Mouse (Mus musculus): ENCODE measurements around the gene Ap1b1. TPM values are rescaled to one million over a fixed set of nuclear protein-coding genes. Genes with fewer than 3 reads are reported as not detected.

The Ap1b1 gene
- polyA plus RNA-seq, 1 experiment from 2014 or later, result 54.8 TPM

DNA sequence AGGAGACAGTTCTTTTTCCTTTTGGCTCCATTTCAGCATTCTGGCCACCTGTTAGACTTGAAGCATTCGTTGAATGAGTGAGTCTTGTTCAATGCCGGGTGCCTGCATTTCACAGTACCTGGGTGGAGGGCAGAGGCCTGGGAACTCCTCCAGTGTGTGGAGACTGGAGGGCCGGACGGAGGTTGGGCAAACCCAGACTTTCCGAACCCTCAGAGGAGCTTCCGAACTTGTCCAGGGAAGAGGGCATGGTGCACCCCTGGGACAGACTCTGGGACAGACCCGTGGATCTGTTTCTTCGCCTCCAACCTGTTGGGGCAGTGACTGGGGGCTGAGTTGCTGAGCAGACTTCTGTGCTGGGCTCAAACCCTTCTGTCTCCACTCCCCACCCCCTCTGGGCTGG lies 70.4 kb downstream of the Ap1b1 start:
- H3K27ac ChIP-seq, result no peak overlapping the region
- whole genome bisulfite sequencing, result 46% methylated on average over 8 of the region's 8 CpGs
- H3K9me3 ChIP-seq, result no peaks in the 10 kb centered on the region
- peaks cover 47% of the 10 kb centered on the region for H3K4me1 ChIP-seq
- no peak for ATAC-seq (ENCODE audit: insufficient number of reproducible peaks, insufficient read depth, low FRiP score, low TSS enrichment)
- no peaks in the 10 kb centered on the region; the same call in 1 of the 2 replicates for H3K36me3 ChIP-seq
- no peak overlapping the region for H3K9ac ChIP-seq
- peaks cover 70% of the 10 kb centered on the region for H3K27me3 ChIP-seq
- no peak overlapping the region for H3K4me2 ChIP-seq (replicated peaks)
- no peak overlapping the region for H3K4me3 ChIP-seq

DNA sequence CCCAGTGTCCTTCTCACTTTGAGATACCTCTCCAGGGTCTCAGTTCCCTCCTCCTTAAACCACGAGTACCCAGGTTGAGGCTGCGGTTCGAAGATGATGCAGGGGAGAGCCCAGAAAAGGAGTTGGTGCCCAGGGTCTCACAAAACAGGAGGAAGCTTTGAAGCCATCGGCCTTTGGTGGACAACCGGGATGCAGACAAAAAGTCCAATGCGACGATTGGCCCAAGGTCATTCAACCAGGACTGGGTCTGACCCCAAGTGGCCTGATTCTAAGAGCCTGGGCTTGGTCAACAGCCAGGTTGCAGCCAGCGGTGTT lies 70.9 kb downstream of the Ap1b1 start:
- no peak for ATAC-seq (ENCODE audit: insufficient number of reproducible peaks, insufficient read depth, low FRiP score, low TSS enrichment)
- Histone ChIP-seq H3K27ac (no peak overlapping the region), H3K36me3 (no peaks in the 10 kb centered on the region; the same call in 1 of the 2 replicates), H3K4me1 (peaks cover 52% of the 10 kb centered on the region), H3K9me3 (no peaks in the 10 kb centered on the region), H3K4me3 (peak overlapping the region; percentile 46), H3K4me2 (replicated peaks) (peak overlapping the region; percentile 88), H3K27me3 (peaks cover 74% of the 10 kb centered on the region), H3K9ac (peak overlapping the region; percentile 53; the same call in 1 of the 2 replicates)
- 16% methylated on average over 8 of the region's 8 CpGs for WGBS

DNA sequence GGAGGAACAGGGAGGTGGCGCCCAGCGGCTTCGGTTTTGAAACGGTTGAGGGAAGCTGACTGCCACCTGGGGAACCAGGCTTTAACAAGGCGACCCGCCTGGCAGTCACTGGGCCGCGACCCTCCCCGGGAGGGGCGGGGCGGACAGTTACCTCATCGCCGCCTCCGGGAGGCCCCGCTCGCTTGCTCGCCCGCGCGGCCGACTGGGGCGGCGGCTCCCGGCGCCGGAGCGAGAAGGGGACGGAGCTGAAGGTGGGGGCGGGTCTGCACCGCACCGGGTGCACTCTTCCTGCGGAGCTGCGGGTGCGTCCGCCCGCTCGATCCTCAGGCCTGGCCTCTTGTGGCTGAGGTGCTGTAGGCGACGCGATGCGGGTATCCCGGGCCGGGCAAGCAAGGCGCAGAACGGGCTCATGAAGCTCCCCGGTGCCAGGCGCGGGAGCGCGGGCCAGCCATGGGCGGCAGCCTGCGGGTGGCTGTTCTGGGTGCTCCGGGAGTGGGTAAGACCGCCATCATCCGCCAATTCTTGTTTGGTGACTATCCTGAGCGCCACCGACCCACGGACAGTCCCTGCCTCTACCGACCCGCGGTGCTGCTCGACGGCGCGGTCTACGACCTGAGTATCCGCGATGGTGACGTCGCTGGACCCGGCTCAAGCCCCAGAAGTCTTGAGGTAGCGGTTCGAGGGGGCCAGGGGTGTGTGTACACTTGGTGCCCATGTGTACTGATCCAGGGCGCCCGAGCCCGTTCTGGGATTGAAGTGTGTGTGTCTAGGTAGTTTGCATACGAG lies 71.4 kb downstream of the Ap1b1 start, which contains the start of gene Rasl10a:
Rasl10a (plus strand) TSS at position 273 of the 786 bp plus-strand sequence.
- Histone ChIP-seq H3K9me3 (no peaks in the 10 kb centered on the region), H3K27ac (no peak within 1 kb of the TSS), H3K4me2 (replicated peaks) (peak within 1 kb of the TSS; percentile 88), H3K9ac (peak within 1 kb of the TSS; percentile 53), H3K4me1 (peaks cover 57% of the 10 kb centered on the region), H3K36me3 (no peaks in the 10 kb centered on the region; the same call in 1 of the 2 replicates), H3K27me3 (peaks cover 80% of the 10 kb centered on the region), H3K4me3 (peak within 1 kb of the TSS; percentile 46)
- no peak for ATAC-seq (ENCODE audit: insufficient number of reproducible peaks, insufficient read depth, low FRiP score, low TSS enrichment)
- 2% methylated on average over 77 of the region's 77 CpGs for WGBS

DNA sequence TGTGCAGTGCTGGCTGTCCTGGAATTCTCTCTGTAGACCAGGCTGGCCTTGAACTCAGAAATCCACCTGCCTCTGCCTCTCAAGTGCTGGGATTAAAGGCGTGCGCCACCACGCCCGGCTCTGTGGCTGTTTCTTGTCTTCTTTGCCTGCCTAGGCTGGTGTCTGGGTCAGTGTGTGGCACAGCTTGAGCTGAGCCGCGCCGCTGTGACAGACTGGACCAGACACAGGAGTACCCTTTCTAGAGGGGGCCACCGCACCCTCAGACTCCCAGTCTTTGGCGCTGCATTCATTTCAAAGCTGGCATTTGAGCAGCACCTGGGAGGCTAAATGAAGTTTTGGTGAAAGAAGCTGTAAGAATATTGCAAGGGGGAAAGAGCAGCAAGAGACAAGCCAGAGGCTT lies 72.2 kb downstream of the Ap1b1 start:
- Histone ChIP-seq H3K4me3 (no peak overlapping the region), H3K27ac (no peak overlapping the region), H3K4me1 (peaks cover 63% of the 10 kb centered on the region), H3K9ac (no peak overlapping the region), H3K36me3 (no peaks in the 10 kb centered on the region; the same call in 1 of the 2 replicates), H3K4me2 (replicated peaks) (no peak overlapping the region), H3K27me3 (peaks cover 87% of the 10 kb centered on the region), H3K9me3 (no peaks in the 10 kb centered on the region)
- no peak for ATAC-seq (ENCODE audit: insufficient number of reproducible peaks, insufficient read depth, low FRiP score, low TSS enrichment)
- WGBS, result 27% methylated on average over 9 of the region's 9 CpGs

DNA sequence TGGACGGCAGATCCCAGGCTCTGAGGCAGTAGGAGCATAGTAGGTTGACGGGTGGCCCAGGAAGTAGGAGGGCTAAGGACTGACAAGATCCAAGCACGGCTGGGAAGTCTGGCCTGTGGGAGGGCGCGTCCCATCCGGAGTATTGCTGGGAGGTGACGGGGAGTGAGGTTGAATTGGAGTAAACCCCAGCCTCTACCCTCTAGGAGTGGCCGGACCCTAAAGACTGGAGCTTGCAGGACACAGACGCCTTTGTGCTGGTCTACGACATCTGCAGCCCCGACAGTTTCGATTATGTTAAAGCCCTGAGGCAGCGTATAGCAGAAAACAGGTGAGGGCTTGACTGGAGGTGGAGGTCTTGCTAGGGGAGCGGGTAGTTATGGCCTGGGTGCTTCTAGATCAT lies 72.6 kb downstream of the Ap1b1 start:
- no peak for ATAC-seq (ENCODE audit: insufficient number of reproducible peaks, insufficient read depth, low FRiP score, low TSS enrichment)
- no peaks in the 10 kb centered on the region for H3K9me3 ChIP-seq
- H3K4me1 ChIP-seq, result peaks cover 67% of the 10 kb centered on the region
- no peak overlapping the region for H3K9ac ChIP-seq
- H3K36me3 ChIP-seq, result no peaks in the 10 kb centered on the region; the same call in 1 of the 2 replicates
- 17% methylated on average over 14 of the region's 14 CpGs for WGBS
- peaks cover 91% of the 10 kb centered on the region for H3K27me3 ChIP-seq
- peak overlapping the region; percentile 8; the same call in 1 of the 2 replicates for H3K4me3 ChIP-seq
- no peak overlapping the region for H3K4me2 ChIP-seq (replicated peaks)
- H3K27ac ChIP-seq, result no peak overlapping the region

DNA sequence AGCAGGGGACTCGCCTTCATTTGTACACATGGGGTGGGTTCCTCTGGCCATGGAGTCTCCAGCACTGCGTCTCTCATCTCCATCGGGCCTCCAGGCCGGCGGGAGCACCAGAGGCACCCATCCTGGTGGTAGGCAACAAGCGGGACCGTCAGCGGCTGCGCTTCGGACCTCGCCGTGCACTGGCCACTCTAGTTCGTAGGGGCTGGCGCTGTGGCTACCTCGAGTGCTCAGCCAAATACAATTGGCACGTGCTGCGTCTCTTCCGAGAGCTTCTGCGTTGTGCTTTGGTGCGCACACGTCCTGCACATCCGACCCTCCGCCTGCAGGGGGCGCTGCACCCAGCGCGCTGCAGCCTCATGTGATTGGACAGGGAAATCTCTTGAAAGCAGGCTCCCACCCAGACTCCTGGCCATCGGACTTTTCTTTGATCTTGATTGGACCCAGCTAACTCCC lies 73.1 kb downstream of the Ap1b1 start:
- H3K27ac ChIP-seq, result no peak overlapping the region
- H3K9ac ChIP-seq, result no peak overlapping the region
- peaks cover 96% of the 10 kb centered on the region for H3K27me3 ChIP-seq
- H3K4me3 ChIP-seq, result peak overlapping the region; percentile 8; the same call in 1 of the 2 replicates
- ATAC-seq (ENCODE audit: insufficient number of reproducible peaks, insufficient read depth, low FRiP score, low TSS enrichment), result no peak
- H3K9me3 ChIP-seq, result no peaks in the 10 kb centered on the region
- H3K4me2 ChIP-seq (replicated peaks), result no peak overlapping the region
- peaks cover 72% of the 10 kb centered on the region for H3K4me1 ChIP-seq
- 8% methylated on average over 27 of the region's 27 CpGs for WGBS
- H3K36me3 ChIP-seq, result no peaks in the 10 kb centered on the region; the same call in 1 of the 2 replicates

DNA sequence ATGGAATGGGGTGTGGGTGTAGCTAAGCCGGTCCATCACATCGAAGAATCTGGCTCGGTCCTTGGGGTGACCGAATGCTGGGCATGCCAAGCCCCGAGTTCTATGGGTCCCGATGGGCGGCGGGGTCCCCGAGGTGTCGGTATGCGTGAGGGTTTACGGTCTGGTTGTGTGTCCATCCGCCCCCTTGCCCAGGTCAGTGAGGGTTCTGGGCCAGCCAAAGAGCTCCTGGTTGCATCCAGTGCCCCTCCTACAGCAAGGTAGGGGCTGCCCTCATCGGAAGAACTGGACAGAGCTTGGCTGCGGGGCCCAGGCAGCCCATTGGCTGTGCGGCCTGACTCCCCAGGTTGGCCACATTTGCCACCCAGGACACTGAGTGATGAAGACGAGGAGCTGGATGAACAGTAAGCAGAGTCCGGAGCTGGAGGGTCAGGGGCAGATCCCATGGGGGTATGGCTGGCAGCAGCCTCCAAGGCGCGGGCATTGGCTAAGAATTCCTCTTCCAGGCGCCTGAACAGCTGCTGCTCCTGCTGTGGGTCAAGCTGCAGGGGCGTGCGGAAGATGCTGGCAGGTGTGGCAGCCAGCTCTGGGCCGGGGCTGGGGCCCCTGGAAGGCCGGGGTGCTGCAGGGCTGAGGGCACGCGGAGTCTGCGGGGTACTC lies 74.3 kb downstream of the Ap1b1 start:
- WGBS, result 49% methylated on average over 28 of the region's 28 CpGs
- peaks cover 90% of the 10 kb centered on the region for H3K27me3 ChIP-seq
- ATAC-seq (ENCODE audit: insufficient number of reproducible peaks, insufficient read depth, low FRiP score, low TSS enrichment), result no peak
- no peak overlapping the region for H3K9ac ChIP-seq
- H3K4me2 ChIP-seq (replicated peaks), result peak overlapping the region; percentile 75
- H3K4me3 ChIP-seq, result peak overlapping the region; percentile 36
- no peak overlapping the region for H3K27ac ChIP-seq
- no peaks in the 10 kb centered on the region for H3K9me3 ChIP-seq
- H3K4me1 ChIP-seq, result peaks cover 70% of the 10 kb centered on the region
- no peaks in the 10 kb centered on the region; the same call in 1 of the 2 replicates for H3K36me3 ChIP-seq

DNA sequence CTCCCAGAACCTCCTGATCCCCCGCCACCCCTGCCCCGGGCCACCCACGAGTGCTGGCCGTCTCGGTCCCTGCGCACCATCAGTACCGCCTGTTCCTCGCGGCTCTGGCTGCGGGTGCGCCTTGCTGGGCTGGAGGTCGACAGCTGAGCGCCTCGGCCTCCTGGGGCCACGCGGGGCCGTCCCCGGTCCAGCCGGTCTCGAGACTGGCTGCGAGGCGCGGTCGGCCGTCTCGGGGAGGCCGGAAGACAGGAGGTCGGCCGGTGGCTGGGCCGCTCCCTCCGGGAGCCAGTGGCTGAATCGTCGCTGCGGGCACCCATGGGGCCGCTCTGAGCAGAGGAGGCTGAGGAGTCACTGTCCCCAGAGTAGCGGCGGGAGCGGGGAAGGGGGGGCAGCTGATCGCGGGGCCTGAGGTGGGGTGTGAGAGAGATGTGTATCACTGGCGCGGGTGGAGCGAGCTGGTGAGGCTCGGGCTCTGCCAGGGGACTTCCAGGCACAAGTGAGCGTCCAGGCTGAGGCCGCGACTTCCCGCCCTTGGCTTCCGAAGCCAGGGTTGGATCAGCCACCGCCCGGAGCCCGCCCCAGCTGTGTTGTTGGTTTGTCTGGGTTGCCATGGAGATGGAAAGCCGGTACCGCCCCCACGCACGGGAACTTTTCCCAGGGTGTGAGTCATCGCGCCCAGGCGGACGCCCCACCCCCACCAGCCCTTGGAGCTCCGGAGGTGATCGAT lies 75.0 kb downstream of the Ap1b1 start:
- no peaks in the 10 kb centered on the region; the same call in 1 of the 2 replicates for H3K36me3 ChIP-seq
- WGBS, result 4% methylated on average over 62 of the region's 62 CpGs
- H3K4me3 ChIP-seq, result peak overlapping the region; percentile 36
- peak overlapping the region; percentile 75 for H3K4me2 ChIP-seq (replicated peaks)
- H3K4me1 ChIP-seq, result peaks cover 63% of the 10 kb centered on the region
- no peak for ATAC-seq (ENCODE audit: insufficient number of reproducible peaks, insufficient read depth, low FRiP score, low TSS enrichment)
- no peak overlapping the region for H3K27ac ChIP-seq
- peaks cover 83% of the 10 kb centered on the region for H3K27me3 ChIP-seq
- H3K9me3 ChIP-seq, result no peaks in the 10 kb centered on the region
- H3K9ac ChIP-seq, result peak overlapping the region; percentile 47

DNA sequence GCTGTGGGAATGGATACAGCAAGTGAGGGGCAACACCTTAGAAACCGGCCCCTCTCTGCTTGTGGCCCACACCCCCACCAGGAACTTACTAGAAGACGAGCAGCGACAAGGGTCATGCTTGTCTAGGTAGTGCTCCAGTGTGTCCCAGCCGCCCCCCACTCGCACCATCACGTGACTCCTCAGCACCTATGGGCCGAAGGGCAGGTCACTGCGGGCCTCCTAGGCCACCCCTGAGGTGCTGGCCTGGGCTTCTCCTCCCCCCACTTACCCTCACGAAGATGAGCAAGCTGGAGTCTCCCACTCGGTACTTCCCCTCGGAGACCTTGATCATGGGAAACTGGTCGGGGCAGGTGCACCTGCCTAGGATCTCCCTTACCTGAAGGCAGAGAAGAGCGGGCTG lies 75.7 kb downstream of the Ap1b1 start:
- Histone ChIP-seq H3K4me3 (peak overlapping the region; percentile 36), H3K4me1 (peaks cover 58% of the 10 kb centered on the region), H3K4me2 (replicated peaks) (peak overlapping the region; percentile 75), H3K27me3 (peaks cover 76% of the 10 kb centered on the region), H3K9ac (peak overlapping the region; percentile 47; the same call in 1 of the 2 replicates), H3K36me3 (no peaks in the 10 kb centered on the region; the same call in 1 of the 2 replicates), H3K9me3 (no peaks in the 10 kb centered on the region), H3K27ac (no peak overlapping the region)
- no peak for ATAC-seq (ENCODE audit: insufficient number of reproducible peaks, insufficient read depth, low FRiP score, low TSS enrichment)
- WGBS, result 12% methylated on average over 13 of the region's 13 CpGs

DNA sequence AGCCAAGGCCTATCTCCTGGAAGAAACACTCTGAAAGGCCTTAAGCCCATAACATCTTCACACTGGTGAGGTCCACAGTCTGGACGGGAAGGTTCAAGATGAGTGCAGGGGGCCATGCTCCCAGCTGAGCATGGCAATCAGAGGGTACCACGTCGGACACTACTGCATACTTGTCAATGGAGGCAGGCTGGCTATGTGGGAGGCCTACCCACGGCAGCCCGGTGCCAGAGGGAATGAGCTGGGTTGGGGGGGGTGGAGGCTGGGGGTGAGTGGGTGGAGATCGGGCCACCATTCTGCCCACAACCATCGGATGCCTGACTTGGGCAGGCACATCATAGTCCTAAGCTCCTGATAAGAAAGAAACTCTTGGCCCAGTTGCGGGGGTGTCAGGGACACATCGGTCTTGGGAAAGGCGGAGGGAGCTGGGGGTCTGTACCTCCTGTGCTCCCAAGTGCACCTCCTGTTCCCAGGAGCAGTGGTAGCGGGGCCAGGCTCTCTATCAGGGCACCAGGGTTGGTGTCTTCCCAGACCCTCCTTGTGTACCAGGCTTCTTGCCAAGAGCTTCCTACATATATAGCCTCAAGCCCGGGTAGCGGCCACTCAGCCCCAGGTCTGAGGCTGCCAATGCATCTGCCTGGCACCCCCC lies 76.4 kb downstream of the Ap1b1 start:
- 67% methylated on average over 13 of the region's 13 CpGs for WGBS
- no peak for ATAC-seq (ENCODE audit: insufficient number of reproducible peaks, insufficient read depth, low FRiP score, low TSS enrichment)
- Histone ChIP-seq H3K36me3 (peaks cover 2% of the 10 kb centered on the region), H3K4me3 (peak overlapping the region; percentile 36; the same call in 1 of the 2 replicates), H3K4me2 (replicated peaks) (no peak overlapping the region), H3K27me3 (peaks cover 69% of the 10 kb centered on the region), H3K9me3 (no peaks in the 10 kb centered on the region), H3K27ac (no peak overlapping the region), H3K9ac (no peak overlapping the region), H3K4me1 (peaks cover 52% of the 10 kb centered on the region)
